In genomic region chr5:30944956-30945781, GRCm38 (mm10) we compare ENCODE assay signal across 9 mouse cellular contexts. TPM values are rescaled to one million over a fixed set of nuclear protein-coding genes. Genes with fewer than 3 reads are reported as not detected.
DNase-seq lines count a peak whose midpoint lies in the region; ATAC-seq and TF ChIP-seq lines count a peak whose summit lies in the region.
"Had no signal": no experiment of that assay in that cellular context is flagged by ENCODE, and none has a peak within 500 bp of the region (broad histone marks: within the 10 kb centered on the region; RNA-seq: fewer than 3 reads in every experiment).

Cgref1 (minus strand) TSS chr5:30945591.

- peak within 1 kb of the TSS; percentile 81 for H3K4me2 ChIP-seq in midbrain, embryonic 11.5 days
- H3K4me2 ChIP-seq in stomach, embryonic 15.5 days, result peak within 1 kb of the TSS; percentile 89

- TF ChIP-seq POLR2A in kidney, adult 2 months (IDR thresholded peaks at IDR 0.05; ENCODE audit: low read depth, low read length), result no peak

- H3K4me1 ChIP-seq in megakaryocyte, embryonic 14.5 days, result peaks cover 30% of the 10 kb centered on the region
- H3K4me1 ChIP-seq in kidney, adult 2 months (ENCODE audit: control insufficient read depth, insufficient read depth, low read length), result peaks cover 11% of the 10 kb centered on the region
- peaks cover 28% of the 10 kb centered on the region for H3K4me1 ChIP-seq in limb, embryonic 10.5 days
- peaks cover 10% of the 10 kb centered on the region for H3K4me1 ChIP-seq in midbrain, embryonic 11.5 days (ENCODE audit: control insufficient read depth, insufficient read depth, low read length)
- H3K4me1 ChIP-seq in stomach, embryonic 15.5 days, result peaks cover 9% of the 10 kb centered on the region

- peak within 1 kb of the TSS; percentile 75 for H3K9ac ChIP-seq in midbrain, embryonic 11.5 days (ENCODE audit: low read length)
- H3K9ac ChIP-seq in stomach, embryonic 15.5 days, result peak within 1 kb of the TSS; percentile 25; the same call in 1 of the 2 replicates

- peak; percentile 51 for TF ChIP-seq CTCF in kidney, adult 2 months (conservative IDR thresholded peaks at IDR 0.05; ENCODE audit: insufficient read depth, insufficient read length, low read depth, low read length)

- H3K36me3 ChIP-seq in megakaryocyte, embryonic 14.5 days (replicated peaks; ENCODE audit: low read length), result no peaks in the 10 kb centered on the region
- H3K36me3 ChIP-seq in kidney, adult 2 months (ENCODE audit: control insufficient read depth, insufficient read depth, low read length), result no peaks in the 10 kb centered on the region
- H3K36me3 ChIP-seq in limb, embryonic 10.5 days, result no peaks in the 10 kb centered on the region
- H3K36me3 ChIP-seq in midbrain, embryonic 11.5 days (ENCODE audit: control insufficient read depth, insufficient read depth, low read length), result no peaks in the 10 kb centered on the region
- H3K36me3 ChIP-seq in stomach, embryonic 15.5 days, result no peaks in the 10 kb centered on the region
- H3K36me3 ChIP-seq: G1E had no signal

- 8% methylated on average over 44 of the region's 44 CpGs for WGBS in kidney, adult 2 months
- 5% methylated on average over 44 of the region's 44 CpGs for WGBS in limb, embryonic 10.5 days
- 6% methylated on average over 44 of the region's 44 CpGs for WGBS in midbrain, embryonic 11.5 days
- WGBS in stomach, embryonic 15.5 days, result 7% methylated on average over 43 of the region's 44 CpGs

- DNase-seq in gastrocnemius, postnatal 25 days, result peak; percentile 61
- peak; percentile 87 for DNase-seq in kidney, adult 2 months
- peak; percentile 58 for DNase-seq in limb, embryonic 10.5 days (ENCODE audit: low spot score)
- DNase-seq in midbrain, embryonic 11.5 days (ENCODE audit: low spot score, missing footprints), result peak; percentile 90

- peak within 1 kb of the TSS; percentile 87 for H3K4me3 ChIP-seq in megakaryocyte, embryonic 14.5 days (replicated peaks)
- peak within 1 kb of the TSS; percentile 63 for H3K4me3 ChIP-seq in kidney, adult 2 months (ENCODE audit: insufficient read depth, low read depth, low read length)
- H3K4me3 ChIP-seq in limb, embryonic 10.5 days, result peak within 1 kb of the TSS; percentile 62
- H3K4me3 ChIP-seq in midbrain, embryonic 11.5 days (ENCODE audit: low read depth, low read length), result peak within 1 kb of the TSS; percentile 40
- peak within 1 kb of the TSS; percentile 43 for H3K4me3 ChIP-seq in stomach, embryonic 15.5 days (replicated peaks)

- no peak for ATAC-seq in megakaryocyte, adult 5-6 weeks (ENCODE audit: poor library complexity, severe bottlenecking)
- peak; percentile 20; the same call in 1 of the 2 replicates for ATAC-seq in common myeloid progenitor, adult 5-6 weeks (replicated peaks; ENCODE audit: low read depth, poor library complexity, severe bottlenecking)
- peak; percentile 45 for ATAC-seq in midbrain, embryonic 11.5 days (ENCODE audit: low FRiP score)
- peak; percentile 62 for ATAC-seq in stomach, embryonic 15.5 days (ENCODE audit: insufficient read depth, low FRiP score, low read depth)

- no peaks in the 10 kb centered on the region for H3K9me3 ChIP-seq in megakaryocyte, embryonic 14.5 days
- no peaks in the 10 kb centered on the region for H3K9me3 ChIP-seq in limb, embryonic 10.5 days (replicated peaks)
- H3K9me3 ChIP-seq in midbrain, embryonic 11.5 days (ENCODE audit: control insufficient read depth, low read length), result no peaks in the 10 kb centered on the region
- H3K9me3 ChIP-seq in stomach, embryonic 15.5 days, result no peaks in the 10 kb centered on the region
- H3K9me3 ChIP-seq: G1E had no signal

- peak within 1 kb of the TSS; percentile 96 for H3K27ac ChIP-seq in kidney, adult 2 months (ENCODE audit: insufficient read depth, low read depth, low read length)
- H3K27ac ChIP-seq in limb, embryonic 10.5 days, result peak within 1 kb of the TSS; percentile 72
- no peak within 1 kb of the TSS for H3K27ac ChIP-seq in midbrain, embryonic 11.5 days (ENCODE audit: low read depth, low read length)
- no peak within 1 kb of the TSS for H3K27ac ChIP-seq in stomach, embryonic 15.5 days

- H3K27me3 ChIP-seq in megakaryocyte, embryonic 14.5 days (replicated peaks), result peaks cover 36% of the 10 kb centered on the region
- no peaks in the 10 kb centered on the region for H3K27me3 ChIP-seq in kidney, adult 2 months (replicated peaks; ENCODE audit: control insufficient read depth, insufficient read depth, low read length)
- H3K27me3 ChIP-seq in limb, embryonic 10.5 days (ENCODE audit: low read depth, poor library complexity, severe bottlenecking), result peaks cover 33% of the 10 kb centered on the region
- H3K27me3 ChIP-seq in midbrain, embryonic 11.5 days (ENCODE audit: control insufficient read depth, insufficient read depth, low read length), result peaks cover 8% of the 10 kb centered on the region
- 0 out of 2 replicates have a peak, but pooled peaks cover 5% of the 10 kb centered on the region for H3K27me3 ChIP-seq in stomach, embryonic 15.5 days (replicated peaks)

RNA-seq across cellular contexts. Expression of gene Cgref1, which starts in this region (rescaled TPM):
- polyA plus RNA-seq in megakaryocyte, embryonic 14.5 days (2012; ENCODE audit: insufficient read depth, low replicate concordance), result not detected in 2 replicates
- total RNA-seq in megakaryocyte, adult 5-6 weeks (2015), result not detected in 2 replicates
- not detected in 2 replicates for total RNA-seq in megakaryocyte, adult 5-6 weeks (2017)
- total RNA-seq in common myeloid progenitor, adult 5-6 weeks (2017), result not detected in 2 replicates
- 1 to 10 TPM; 3.4 to 4.3 TPM for total RNA-seq in gastrocnemius, postnatal 25 days (2021)
- polyA plus RNA-seq in kidney, adult 2 months (2012; rRNA removed), result 387 and 411 TPM in 2 replicates
- polyA plus RNA-seq in limb, embryonic 10.5 days (2016; fragmentation: Nextera tagmentation; extraction: Ambion mirVana), result 1.0 and 2.5 TPM in 2 replicates
- 6.7 and 8.5 TPM in 2 replicates for polyA plus RNA-seq in midbrain, embryonic 11.5 days (2014; fragmentation: Nextera tagmentation; extraction: Ambion mirVana)
- 11.7 and 14.8 TPM in 2 replicates for polyA plus RNA-seq in stomach, embryonic 15.5 days (2015; fragmentation: Nextera tagmentation; extraction: Ambion mirVana)
- polyA plus RNA-seq: G1E had no signal

Comparison
In these comparisons a context has a peak if more than half of its experiments do, and no peak if none do; other contexts are left out.
1. RNA of gene Cgref1 (polyA plus RNA-seq): 387 to 411 TPM in kidney, adult 2 months; 11.7 to 14.8 TPM in stomach, embryonic 15.5 days, 6.7 to 8.5 TPM in midbrain, embryonic 11.5 days, 1.0 to 2.5 TPM in limb, embryonic 10.5 days and not detected in megakaryocyte, embryonic 14.5 days; every median in the first group is over 10 times any median in the second.
2. Peak in ATAC-seq in common myeloid progenitor, adult 5-6 weeks; RNA of the gene not detected or under 1 TPM.
3. H3K27ac ChIP-seq: peak in kidney, adult 2 months (single experiment) and limb, embryonic 10.5 days (single experiment); none in midbrain, embryonic 11.5 days (single experiment) and stomach, embryonic 15.5 days (single experiment).
4. Peak in every context shown above with its lines, with median percentiles within 50 percentile points of each other: H3K4me3 ChIP-seq and DNase-seq.